Mouse (Mus musculus): ENCODE results near the gene Ttc23.

The Ttc23 gene

DNA sequence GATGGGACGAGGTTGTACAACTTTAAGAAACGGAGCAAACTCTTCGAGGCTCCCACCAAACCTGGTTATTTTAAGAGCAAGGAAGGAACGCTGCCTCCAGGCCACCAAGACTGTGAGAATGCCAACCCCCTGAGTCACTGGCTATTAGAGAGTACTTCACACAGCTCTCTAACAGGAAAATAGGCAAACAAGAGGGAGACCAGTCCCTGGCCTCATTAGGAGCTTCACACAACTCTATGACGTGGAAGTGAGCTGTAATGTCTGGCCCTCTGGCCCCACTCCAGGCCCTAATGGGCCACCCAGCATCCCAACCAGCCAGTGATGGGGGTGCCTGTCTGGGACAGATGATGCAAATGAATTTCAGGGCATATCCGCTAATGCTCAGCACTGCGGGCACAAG, 94.5 kb downstream of the Ttc23 start:
- DNase-seq (ENCODE audit: extremely low spot score, low spot score) = no peak

DNA sequence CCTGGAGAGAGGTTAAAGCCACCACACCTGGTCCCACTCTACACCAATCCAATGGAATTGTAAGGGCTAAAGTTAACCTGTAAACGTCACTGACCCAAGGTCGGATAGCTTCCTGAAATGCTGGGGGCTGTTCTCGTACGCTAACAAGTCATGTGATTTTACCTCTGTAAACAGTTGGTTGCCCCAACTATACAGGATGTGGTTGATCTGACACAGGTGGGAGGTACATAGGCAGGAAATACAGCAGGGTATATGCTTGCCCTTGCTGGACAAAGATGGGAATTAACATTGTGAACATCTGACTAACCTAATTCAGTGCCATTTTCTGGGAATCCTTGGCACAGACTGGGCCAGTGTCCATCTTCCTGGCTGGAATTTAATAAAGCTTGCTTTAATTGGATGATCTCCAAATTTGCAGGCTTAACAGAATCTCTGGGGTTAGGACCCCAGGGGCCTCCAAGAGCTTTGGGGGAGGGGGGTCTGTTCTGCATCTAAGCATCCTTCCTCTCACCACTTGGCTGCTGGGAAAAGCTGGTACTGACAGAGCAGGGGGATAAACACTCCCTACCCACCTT, 100.6 kb downstream of the Ttc23 start:
- DNase-seq (ENCODE audit: extremely low spot score, low spot score) = no peak

DNA sequence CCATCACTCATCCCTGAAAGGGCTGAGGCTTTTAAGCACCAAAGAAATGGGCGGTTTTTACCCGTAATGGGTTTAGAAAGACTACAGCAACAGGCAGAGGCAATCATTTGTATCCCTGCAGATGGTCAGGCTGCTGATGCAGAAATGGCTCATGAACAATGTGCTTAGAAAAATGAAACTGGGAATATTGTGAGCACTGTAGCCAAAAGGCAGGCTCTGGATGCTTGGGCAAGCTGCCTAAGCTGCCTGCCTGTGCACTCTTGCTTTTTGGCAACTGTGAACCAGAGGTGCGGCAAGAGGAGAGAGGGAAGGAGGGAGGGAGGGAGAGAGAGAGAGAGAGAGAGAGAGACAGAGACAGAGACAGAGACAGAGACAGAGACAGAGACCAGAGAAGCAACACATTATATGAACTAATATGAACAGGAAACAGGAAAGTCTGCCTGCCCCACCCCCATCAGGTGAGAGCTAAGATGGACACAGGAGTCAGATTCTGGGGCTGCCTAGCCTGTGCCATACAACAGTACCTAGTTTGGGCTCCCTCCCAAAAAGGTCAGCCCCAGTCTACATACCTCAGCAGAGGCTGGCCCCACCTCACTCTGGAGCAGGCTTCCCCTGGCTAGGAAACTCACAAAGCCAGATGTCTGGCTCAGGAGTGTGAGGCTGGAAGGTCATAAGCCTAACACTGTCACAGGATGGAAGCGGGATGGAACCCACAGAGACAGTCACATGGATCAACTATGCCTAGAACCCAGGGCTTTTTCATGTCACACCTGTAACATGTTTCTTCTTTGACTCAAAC, 102.4 kb downstream of the Ttc23 start:
- DNase-seq (ENCODE audit: extremely low spot score, low spot score) = no peak

DNA sequence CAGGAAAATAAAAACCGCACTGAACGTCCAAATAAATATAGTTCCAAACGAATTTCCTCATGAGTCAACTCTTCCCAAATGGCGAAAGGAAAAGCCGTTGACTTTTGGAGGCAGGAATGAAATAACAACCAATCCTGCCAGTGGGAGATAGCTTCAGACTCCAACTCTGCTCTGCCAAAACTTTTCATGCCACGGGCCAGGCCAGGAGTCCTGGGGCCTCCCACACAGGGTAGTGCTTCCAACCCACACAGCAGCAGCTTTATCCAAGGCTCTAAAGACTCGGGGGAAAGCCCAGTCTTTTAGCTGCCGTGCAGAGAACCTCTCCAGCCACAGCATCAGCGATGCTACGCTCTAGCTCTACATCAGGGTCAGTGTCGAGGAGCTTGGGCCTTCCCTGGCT, 107.4 kb downstream of the Ttc23 start:
- DNase-seq (ENCODE audit: extremely low spot score, low spot score) = no peak

DNA sequence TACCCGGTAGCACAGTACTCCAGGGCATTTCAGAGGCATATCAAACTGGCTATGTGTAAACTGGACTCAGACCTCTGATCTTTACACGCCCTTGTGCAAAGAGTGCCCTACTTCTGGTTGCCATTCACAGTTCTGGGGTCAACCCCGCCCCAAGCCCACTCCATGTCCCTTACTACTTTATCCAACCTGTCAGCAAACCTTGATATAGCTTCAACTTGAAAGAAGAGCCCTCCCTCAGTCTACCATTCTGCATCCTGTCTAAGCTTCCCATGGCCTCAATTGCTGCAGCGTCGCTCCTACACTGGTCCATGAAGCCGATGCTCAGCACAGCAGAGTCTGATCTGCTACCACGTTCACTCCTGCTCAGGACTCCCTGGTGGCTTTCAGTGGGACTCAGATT, 108.2 kb downstream of the Ttc23 start:
- no peak for DNase-seq (ENCODE audit: extremely low spot score, low spot score)

DNA sequence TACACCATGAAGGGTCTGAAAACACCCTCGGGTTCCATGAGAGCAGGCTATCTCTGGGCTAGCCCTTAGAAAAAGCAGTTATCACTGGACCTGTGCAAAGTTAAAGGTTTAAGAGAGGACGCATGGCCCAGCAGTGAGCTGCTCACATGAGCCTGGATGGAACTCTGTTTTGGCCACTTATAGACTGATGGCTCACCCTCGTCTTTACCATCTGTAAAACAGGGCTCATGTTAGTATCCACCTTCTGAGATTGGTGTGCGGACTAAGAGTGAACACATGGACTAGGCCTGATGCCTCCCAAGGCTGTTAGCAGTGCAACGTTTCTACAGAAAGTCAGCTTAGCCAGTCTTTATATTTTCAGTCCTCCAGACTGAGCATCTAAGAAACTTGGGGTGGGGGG, 109.4 kb downstream of the Ttc23 start:
- no peak for DNase-seq (ENCODE audit: extremely low spot score, low spot score)

DNA sequence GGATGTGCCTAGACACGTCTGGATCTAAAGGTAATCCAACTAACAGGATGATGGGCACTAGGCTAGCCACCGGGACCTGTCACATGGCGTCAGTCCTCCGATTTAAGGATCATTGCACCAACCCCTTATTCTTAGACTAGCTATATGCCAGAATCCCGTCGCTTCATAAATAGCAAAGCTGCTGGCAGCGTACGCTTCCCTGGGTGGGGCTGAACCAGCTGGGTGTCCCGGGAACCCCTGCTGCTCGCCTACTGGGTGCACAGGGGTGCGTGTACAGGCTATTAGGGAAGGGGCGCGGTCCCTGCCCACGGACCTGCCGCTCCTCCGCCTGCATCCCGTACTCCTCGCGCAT, 111.3 kb downstream of the Ttc23 start:
- DNase-seq (ENCODE audit: extremely low spot score, low spot score) = no peak

DNA sequence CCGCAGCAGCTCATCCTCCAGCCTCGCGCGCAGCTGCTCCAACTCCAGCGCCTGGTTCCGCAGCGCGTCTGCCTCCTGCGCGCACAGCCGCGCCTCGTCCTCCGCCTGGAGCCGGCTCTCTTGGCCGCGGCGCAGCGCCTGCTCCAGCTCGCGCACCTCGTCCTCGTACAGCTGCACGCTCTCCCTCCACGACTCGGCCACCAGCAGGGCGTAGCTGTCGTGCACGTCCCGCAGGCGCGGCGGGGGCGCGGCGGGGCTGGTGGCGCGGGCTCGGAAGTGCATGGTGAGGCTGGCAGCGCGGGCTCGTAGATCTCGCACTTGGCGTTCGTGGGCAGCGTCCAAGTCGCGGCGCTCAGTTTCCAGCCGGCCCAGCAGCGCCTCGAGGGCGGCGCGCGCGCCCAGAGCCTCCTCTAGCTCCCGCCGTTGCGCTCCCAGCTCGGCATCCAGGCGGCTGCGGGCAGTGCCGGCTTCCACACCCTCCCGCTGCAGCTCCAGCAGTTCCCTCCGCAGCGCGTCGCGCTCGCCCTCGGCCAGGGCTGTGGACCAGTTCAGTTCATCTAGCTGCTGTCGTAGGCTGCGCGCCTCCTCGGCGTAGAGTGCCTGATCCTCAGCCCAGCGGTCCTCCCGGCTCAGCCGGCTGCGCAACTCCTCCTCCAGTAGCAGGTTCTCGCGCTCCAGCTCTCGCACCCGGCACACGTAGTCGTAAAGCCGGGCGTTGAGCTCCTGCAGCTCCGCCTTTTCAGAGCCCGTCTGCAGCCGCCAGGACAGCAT, 111.8 kb downstream of the Ttc23 start:
- peak; percentile 63 for DNase-seq (ENCODE audit: extremely low spot score, low spot score)

DNA sequence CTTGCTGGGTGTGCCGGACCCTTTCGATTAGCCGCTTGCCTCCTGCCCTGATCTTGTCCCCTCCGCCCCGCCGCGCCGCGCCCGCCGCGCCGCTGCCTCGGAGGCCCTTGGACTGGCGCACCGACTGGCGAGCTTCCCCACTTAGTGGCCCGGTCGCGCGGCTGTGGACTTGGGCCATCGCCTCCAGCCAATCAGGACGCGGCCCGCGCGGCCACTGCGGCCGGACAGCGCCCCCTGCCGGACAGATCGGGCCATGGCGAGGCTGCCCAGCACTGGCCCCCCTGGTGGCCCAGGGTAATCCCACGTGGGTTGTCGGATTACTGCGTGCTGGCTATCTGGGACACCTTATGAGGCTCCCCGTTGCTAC, 112.4 kb downstream of the Ttc23 start, which contains the start of gene Synm:
Gene Synm, minus strand, starts transcription at position 114 of the 367 bp plus-strand sequence.
- DNase-seq (ENCODE audit: extremely low spot score, low spot score) = peak; percentile 98

DNA sequence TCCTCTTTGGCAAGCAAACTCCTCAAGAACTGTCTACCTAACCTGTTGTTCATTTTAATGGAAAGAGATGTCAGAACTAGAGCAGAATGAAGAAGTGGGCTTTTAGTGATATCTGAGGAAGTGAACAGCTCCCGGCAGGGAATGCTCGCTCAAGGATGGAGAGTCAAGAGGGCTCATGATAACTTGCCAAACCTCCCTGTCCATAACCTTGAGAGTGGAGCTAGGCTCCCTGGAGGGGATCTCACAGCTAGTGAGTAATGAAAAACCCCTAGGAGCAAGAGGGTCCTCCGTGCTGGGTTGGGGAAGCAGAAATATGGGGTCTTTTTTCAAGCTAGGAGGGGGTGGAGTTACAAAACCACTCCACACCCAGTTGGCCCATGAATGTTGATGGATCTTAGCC, 116.4 kb downstream of the Ttc23 start:
- no peak for DNase-seq (ENCODE audit: extremely low spot score, low spot score)

DNA sequence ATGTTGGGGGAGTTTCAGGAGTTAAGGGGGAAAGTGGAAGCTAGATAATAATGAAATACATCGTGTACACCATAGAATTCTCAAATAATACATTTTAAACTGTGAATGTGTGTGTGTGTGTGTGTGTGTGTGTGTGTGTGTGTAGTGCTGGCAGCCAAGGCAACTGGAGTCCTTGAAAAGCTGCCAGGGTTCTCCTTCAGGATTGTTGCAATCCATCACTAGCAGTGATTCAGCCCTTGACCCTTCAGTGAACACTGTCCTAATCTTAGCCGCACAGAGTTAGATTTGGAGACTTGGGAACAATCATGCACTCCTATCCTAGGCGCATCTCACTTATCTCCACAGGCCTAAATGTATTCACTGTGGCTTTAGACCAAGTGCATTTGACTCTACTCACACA, 120.9 kb downstream of the Ttc23 start:
- no peak for DNase-seq (ENCODE audit: extremely low spot score, low spot score)

DNA sequence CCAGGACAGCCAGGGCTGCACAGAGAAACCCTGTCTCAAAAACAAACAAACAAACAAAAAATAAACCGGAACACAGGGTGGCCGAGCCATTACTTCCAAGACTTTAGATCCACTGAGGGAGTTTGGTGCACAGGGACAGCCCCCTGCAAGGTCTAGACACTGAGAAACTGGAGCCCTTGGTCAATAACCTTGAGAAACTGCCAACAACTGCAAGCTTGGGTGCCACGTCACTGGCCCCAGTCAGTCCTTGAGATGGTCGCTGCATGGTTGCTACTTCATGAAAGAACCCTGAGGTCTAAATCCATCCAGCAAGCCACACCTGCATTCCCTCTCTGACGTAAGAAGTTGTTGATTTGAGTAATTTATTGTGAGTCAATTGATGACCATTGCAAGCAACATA, 122.3 kb downstream of the Ttc23 start:
- DNase-seq (ENCODE audit: extremely low spot score, low spot score) = no peak

DNA sequence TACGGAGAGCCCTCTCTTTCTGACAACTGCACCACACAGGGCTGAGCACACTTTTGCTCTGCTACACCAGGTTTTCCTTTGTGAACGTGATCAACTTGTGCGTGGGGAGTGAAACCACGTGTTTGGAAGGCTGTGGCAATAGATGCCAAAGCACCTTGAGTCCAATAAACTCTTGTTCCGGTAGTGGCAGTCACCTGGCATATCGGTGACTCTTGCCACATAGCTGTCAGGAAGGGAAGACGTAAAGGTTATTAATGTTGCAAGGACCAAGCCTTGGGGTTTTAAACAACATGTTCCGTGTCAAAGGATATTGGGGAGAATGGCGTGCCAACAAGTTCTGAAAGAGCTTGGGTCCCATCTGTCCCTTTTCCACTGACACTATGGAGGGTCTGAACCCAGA, 125.0 kb downstream of the Ttc23 start:
- no peak for DNase-seq (ENCODE audit: extremely low spot score, low spot score)

DNA sequence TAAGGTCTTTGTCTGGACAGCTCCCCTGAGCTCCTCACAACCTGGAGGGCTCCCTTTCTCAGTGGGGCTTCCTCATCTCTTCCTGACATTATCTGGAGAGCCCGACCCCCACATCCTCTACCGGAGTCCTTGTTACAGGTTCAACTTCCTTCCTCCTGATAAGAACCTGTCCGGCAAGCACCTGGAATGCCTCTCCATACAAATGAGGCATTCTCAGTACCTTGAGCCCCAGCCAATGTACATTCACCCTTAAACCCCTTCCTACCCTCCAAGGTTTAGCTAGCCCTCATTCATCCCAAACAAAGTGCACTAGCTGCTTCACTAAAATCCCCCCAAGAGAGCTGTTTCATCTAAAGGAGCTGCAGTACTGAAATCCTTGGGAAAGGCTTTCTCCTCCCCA, 128.4 kb downstream of the Ttc23 start:
- no peak for DNase-seq (ENCODE audit: extremely low spot score, low spot score)

DNA sequence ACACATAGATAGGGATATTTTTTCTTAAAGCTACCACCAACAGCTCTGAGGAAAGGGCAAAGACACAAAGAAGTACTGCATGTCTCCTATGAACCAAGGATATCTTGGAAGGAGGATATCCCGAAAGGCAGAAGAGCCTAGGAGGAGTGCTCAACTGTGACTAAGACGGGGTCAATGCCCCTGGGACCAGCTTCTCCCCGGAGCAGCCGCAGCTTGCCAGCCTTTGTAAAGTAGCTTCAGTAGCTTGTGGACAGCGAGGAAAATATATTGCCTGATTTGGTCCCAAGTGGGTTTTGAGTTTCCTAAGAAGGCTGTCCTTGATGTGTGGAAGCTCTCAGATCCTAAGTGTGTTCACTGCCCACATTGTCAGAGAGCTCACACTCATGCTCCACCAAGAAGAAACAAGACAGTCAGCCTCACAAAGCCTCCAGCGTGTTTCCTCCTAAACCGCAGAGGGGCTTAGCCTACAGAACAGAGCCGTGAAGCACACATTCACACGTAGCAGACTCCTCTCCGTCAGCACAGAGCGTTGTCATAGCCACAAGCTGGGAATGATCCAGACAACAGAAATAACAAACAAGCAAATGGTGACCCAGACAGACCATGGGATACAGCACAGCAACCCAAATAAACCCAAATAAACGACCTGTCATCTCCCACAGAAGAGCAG, 129.6 kb downstream of the Ttc23 start:
- no peak for DNase-seq (ENCODE audit: extremely low spot score, low spot score)

DNA sequence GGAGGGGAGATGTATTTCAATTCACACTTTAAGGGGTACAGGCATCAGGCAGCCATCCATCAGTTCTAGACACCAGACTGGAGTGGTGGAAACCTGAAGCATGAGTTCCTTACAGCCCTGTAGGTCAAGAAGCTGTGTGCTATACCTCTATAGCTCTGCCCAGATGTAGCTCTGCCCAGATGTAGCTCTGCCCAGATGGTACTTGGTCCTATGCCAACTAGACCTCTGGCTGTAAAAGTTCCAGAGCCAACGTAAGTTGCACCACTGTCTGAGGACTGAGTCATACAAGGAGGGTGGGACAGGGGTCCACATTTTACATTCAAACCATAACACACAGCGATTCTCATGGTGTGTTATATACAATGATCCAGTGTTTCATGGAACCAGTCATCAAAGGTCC, 140.7 kb downstream of the Ttc23 start:
- no peak for DNase-seq (ENCODE audit: extremely low spot score, low spot score)

DNA sequence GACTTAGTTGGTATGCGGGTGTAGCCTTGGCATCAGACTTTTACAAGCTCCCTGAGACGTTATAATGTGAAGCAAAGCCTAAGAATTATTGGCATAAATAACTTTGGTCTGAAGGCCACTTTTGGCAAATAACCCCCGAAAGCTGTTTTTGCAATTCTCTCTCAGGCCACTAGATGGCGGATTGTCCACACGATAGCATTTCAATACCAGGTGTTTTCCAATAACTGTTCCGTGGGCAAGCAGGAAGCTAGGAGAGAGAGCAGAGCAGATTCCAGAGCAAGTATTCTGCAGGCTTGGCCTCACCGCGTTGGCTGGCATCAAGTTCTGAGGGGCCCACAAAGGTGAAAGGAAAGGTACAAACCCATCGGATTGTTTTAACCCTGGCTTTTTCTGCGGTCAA, 141.5 kb downstream of the Ttc23 start:
- DNase-seq (ENCODE audit: extremely low spot score, low spot score) = peak; percentile 77

DNA sequence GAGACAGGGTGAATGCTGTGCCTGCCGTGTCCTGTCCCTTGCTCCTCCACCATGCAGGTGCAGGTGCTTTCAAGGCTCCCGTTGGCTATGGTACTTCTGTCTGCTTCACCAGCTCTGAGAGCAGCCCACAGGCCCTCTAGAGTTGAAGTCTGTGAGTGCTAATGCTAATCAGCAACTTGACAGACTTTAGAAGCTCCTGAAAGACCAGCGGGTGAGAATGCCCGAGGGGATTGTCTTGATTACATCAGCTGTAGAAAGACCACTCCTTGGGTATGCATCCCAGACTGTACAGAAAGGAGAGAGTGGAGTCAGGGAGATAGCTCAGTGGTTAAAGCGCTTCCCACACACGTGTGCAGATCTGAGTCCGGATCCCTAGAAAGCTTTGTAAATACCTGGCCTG, 144.0 kb downstream of the Ttc23 start:
- no peak for DNase-seq (ENCODE audit: extremely low spot score, low spot score)

DNA sequence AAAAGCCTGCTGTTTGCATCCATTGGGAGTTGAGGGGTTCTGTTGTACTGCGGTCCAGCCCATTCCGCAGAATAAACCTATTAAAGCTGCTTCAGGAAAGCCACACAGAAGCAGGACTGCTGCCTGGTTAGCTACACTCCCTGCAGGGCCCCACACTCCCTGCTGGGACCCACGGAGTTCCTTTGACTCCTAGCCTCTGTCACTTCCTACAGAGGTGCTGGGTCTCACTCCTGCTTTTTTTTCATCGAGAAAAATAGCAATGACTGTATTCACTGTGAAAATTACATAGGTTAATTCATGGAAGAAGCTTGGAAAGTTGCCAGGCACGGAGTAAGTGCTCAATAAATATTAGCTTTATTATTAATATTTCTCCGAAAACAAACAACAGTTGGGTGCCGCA, 146.2 kb downstream of the Ttc23 start:
- no peak for DNase-seq (ENCODE audit: extremely low spot score, low spot score)

DNA sequence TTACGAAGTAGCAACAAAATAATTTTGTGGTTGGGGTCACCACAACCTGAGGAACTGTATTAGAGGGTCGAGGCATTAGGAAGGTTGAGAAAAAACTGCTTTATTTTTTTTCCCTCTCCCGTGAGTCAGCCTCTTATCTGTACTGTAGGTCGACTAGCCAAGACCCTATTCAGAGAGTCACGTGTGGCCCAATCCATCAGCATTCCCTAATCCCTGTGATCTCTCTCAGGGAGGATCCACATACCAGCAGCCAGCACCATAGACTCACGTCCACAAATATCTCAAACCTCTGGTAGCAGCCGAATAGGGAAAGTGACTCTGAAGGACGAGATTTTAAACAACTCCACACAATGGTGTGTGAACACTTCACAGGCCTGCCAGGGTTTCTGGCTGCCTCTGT, 149.9 kb downstream of the Ttc23 start:
- no peak for DNase-seq (ENCODE audit: extremely low spot score, low spot score)

DNA sequence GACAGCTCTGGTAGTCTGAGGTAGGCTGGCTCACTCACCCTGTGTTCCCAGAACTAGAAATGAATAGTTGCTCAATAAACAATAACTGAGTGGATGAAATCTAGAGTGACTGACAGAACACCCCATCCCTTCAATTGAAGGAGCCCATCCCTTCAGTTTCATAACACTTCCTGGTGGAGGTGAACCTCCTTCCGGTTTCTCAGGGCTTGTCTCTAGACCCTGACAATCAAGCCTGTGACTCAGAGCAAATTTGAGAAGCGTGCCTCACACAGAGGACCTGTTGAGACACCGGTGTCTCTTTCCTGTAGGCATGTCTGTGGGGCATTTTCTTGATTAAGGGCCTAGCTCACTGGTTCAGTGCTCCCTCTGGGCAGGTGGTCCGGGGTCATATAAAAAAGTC, 151.3 kb downstream of the Ttc23 start:
- DNase-seq (ENCODE audit: extremely low spot score, low spot score) = no peak

DNA sequence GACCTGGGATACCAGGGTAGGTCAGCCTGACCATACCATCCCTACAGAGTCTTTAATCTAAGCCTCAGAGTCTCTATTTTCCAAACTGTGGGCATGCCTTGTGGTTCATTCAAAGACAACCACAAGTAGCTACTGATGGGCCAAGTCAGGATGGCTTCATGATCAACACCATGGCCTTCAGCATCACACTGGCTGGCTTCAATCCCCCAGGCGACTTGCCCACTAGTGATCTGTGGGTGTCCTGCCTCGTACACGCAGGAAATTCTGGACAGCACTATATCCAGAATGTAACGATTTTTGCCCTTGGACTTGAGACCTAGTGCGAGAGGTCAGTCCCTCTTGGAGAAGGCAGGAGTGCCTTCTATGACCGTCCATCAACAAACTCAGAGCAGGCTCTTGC, 153.3 kb downstream of the Ttc23 start:
- DNase-seq (ENCODE audit: extremely low spot score, low spot score) = no peak
